Mouse (Mus musculus) central nervous system, embryonic 11.5 days (tissue): ENCODE measurements around the gene Gm10645. TPM values are rescaled to one million over a fixed set of nuclear protein-coding genes. Genes with fewer than 3 reads are reported as not detected.

ENCODE experiments used
- polyA plus RNA-seq: library from polyadenylated mRNA; depleted of rRNA; stranded (reverse); fragments of >200 nt; gene quantifications from 2 replicates; pipeline ENCODE4 v1.2.3, GENCODE M21; 2012; rRNA removed

Gene Gm10645
- polyA plus RNA-seq = 1.3 and 1.4 TPM in 2 replicates

GRCm38 (mm10) chr8:83165931-83166867, at the start of gene Gm10645:
Gene Gm10645, minus strand, starts transcription at chr8:83166170.

GRCm38 (mm10) chr8:83165235-83165930, 587 bp downstream of the Gm10645 start, which contains the start of gene Tbc1d9:
Gene Tbc1d9, plus strand, starts transcription at chr8:83165352.

Other genes starting within 250 kb of the Gm10645 start
- gene Tbc1d9, start 818 bp downstream of the Gm10645 start, polyA plus RNA-seq = 23.0 and 32.5 TPM in 2 replicates
- gene Ucp1, start 124.2 kb upstream of the Gm10645 start, polyA plus RNA-seq = 0.10 and 0.25 TPM in 2 replicates
- 18.1 and 20.4 TPM in 2 replicates for gene Elmod2, start 166.3 kb upstream of the Gm10645 start, polyA plus RNA-seq
- gene Mgat4d, start 182.3 kb upstream of the Gm10645 start, polyA plus RNA-seq = not detected in 2 replicates
- gene Clgn, start 223.7 kb upstream of the Gm10645 start, polyA plus RNA-seq = 3.0 and 4.8 TPM in 2 replicates